Mouse (Mus musculus) E14TG2a.4 (cell line): ENCODE results near the gene Gtf2h4.

ENCODE experiments used
- H3K27me3 ChIP-seq: 2 replicates; pipeline ENCODE4 v1.6.1; 2014; ENCODE audit warnings: low read length, control low read depth; ENCODE audit not compliant: insufficient read depth
- H3K36me3 ChIP-seq: 2 replicates; pipeline ENCODE4 v1.6.1; 2014; ENCODE audit warnings: low read length, control low read depth; ENCODE audit not compliant: insufficient read depth
- H3K4me1 ChIP-seq: replicated peaks from 2 replicates; pipeline ENCODE4 v1.6.1; 2014; ENCODE audit warnings: low read depth, low read length, control low read depth
- H3K4me3 ChIP-seq: replicated peaks from 2 replicates; pipeline ENCODE4 v1.5.1; 2014; ENCODE audit warnings: mild to moderate bottlenecking, low read length
- H3K9me3 ChIP-seq: 2 replicates; pipeline ENCODE4 v1.6.1; 2014; ENCODE audit warnings: low read length, control low read depth
- CTCF ChIP-seq: conservative IDR thresholded peaks from 2 replicates; pipeline ENCODE4 v1.5.1; 2014; ENCODE audit warnings: low read length
- NANOG ChIP-seq: IDR thresholded peaks from 2 replicates; pipeline ENCODE4 v1.6.1; 2014; ENCODE audit warnings: borderline replicate concordance, low read length, mixed read lengths
- POU5F1 ChIP-seq: IDR thresholded peaks from 2 replicates; pipeline ENCODE4 v1.6.1; 2014; ENCODE audit warnings: low read length, borderline replicate concordance

Gene Gtf2h4

DNA sequence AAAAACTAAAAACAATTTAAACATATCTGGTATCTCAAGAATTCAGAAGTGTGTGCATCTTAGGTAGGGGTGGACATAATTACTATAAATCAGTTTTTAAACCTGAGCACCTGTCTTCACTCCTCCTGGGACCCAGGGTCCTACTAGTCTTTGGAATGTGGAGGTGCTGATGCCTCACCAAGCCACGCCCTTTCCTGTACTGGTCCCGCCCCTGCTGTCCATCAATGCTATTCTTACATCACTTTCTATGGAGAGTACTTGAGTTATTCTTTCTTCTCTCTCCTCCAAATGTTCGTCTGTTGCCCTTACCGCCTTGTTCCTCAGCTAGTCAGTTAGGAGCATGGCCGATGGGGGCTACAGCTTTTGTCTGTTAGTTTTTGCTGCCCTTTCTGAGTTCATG, 37.2 kb downstream of the Gtf2h4 start:
- H3K27me3 ChIP-seq = peaks cover 4% of the 10 kb centered on the region; the same call in 1 of the 2 replicates
- no peaks in the 10 kb centered on the region for H3K9me3 ChIP-seq
- H3K4me1 ChIP-seq = peaks cover 33% of the 10 kb centered on the region
- H3K36me3 ChIP-seq = no peaks in the 10 kb centered on the region
- no peak for TF ChIP-seq CTCF
- no peak for TF ChIP-seq NANOG
- no peak for TF ChIP-seq POU5F1
- no peak overlapping the region for H3K4me3 ChIP-seq

- H3K4me1 ChIP-seq = peaks cover 32% of the 10 kb centered on the region
These were observed 37.8 kb downstream of the Gtf2h4 start for GRCm38 (mm10) chr17:35635699-35636111.

GRCm38 (mm10) chr17:35635202-35635601, 38.3 kb downstream of the Gtf2h4 start:
- Histone ChIP-seq H3K4me3 (no peak overlapping the region), H3K36me3 (no peaks in the 10 kb centered on the region), H3K9me3 (no peaks in the 10 kb centered on the region), H3K4me1 (peaks cover 32% of the 10 kb centered on the region), H3K27me3 (peaks cover 3% of the 10 kb centered on the region; the same call in 1 of the 2 replicates)
- no peak for TF ChIP-seq POU5F1
- TF ChIP-seq NANOG = no peak
- peak; percentile 35; the same call in 1 of the 2 replicates for TF ChIP-seq CTCF

More at GRCm38 (mm10) chr17:35635699-35636111, 37.8 kb downstream of the Gtf2h4 start:
- Histone ChIP-seq H3K4me3 (peak overlapping the region; percentile 62), H3K36me3 (no peaks in the 10 kb centered on the region), H3K9me3 (no peaks in the 10 kb centered on the region), H3K27me3 (peaks cover 3% of the 10 kb centered on the region; the same call in 1 of the 2 replicates)
- no peak for TF ChIP-seq NANOG
- peak; percentile 61 for TF ChIP-seq CTCF
- no peak for TF ChIP-seq POU5F1

GRCm38 (mm10) chr17:35633992-35634391, 39.5 kb downstream of the Gtf2h4 start:
- Histone ChIP-seq H3K27me3 (no peaks in the 10 kb centered on the region), H3K4me3 (no peak overlapping the region), H3K9me3 (peaks cover 4% of the 10 kb centered on the region; the same call in 1 of the 2 replicates), H3K36me3 (no peaks in the 10 kb centered on the region), H3K4me1 (peaks cover 28% of the 10 kb centered on the region)
- TF ChIP-seq NANOG (no peak), POU5F1 (no peak), CTCF (no peak)

- no peaks in the 10 kb centered on the region for H3K36me3 ChIP-seq
- no peaks in the 10 kb centered on the region for H3K27me3 ChIP-seq
- no peak for TF ChIP-seq POU5F1
- TF ChIP-seq NANOG = no peak
- TF ChIP-seq CTCF = no peak
- H3K9me3 ChIP-seq = peaks cover 66% of the 10 kb centered on the region
- no peaks in the 10 kb centered on the region for H3K4me1 ChIP-seq
- peak within 1 kb of the TSS; percentile 29 for H3K4me3 ChIP-seq
These were observed 47.0 kb downstream of the Gtf2h4 start, which contains the start of gene Gm9573 for GRCm38 (mm10) chr17:35626537-35626936. Gene Gm9573, minus strand, starts transcription at chr17:35626637.
